Mouse (Mus musculus) ZHBTc4 (cell line): Measurements from ENCODE around the gene Shh.
A peak's percentile ranks its signal among the peaks of the same experiment; 100 is the strongest.

Source experiments
- DNase-seq: peaks from one replicate; pipeline ENCODE4 v3.0.0-alpha.2; 2011; ENCODE audit warnings: low read depth, low spot score

The Shh gene

GRCm38 (mm10) chr5:28459456-28460225 is 7.4 kb downstream of the Shh start:
- peak; percentile 54 for DNase-seq

DNA sequence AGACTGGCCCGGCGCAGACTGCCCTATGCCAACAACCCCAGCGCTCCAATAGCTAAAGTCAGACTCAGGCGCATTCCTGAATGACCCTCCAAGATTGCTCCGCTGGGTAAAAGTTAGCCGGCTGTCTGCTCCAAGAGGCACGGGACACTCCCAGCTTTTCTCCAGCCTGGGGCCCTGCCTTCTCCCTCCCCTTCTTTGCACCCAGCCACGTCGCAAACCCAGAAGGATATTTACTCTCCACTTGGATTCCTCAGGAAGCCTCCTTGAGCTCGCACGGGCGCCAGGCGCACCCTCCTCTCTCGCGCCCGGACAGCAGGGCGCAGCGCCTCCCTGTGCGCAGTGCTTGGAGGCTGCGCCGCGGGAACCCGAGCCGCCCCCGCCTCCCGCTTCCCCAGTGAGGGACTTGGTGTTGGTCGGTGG is 8.2 kb downstream of the Shh start:
- peak; percentile 79 for DNase-seq

DNA sequence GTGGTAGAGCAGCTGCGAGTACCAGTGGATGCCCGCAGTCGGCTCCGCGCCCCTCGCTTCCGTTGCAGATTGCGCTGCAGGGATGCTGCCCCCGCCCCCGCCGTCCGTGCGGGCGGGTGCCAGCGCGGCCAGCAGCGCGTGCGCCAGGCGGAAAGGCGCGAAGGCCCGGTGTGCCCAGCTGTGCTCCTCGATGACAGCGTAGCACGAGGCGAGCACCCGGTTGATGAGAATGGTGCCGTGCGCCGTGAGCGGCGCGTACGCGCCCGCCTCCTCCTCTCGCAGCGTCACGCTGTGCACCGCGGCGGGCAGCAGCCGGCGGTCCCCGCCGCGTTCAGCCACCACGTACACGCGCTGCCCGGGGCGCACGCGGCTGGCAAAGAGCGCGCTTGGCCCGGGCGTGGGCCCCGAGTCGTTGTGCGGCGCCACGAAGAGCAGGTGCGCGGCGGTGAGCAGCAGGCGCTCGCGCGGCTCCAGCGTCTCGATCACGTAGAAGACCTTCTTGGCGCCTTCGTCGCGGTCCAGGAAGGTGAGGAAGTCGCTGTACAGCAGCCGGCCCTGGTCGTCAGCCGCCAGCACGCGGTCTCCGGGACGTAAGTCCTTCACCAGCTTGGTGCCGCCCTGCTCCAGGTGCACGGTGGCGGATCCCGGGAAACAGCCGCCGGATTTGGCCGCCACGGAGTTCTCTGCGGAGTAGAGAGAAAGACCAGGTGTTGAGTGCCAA is 9.0 kb downstream of the Shh start:
- DNase-seq = peak; percentile 78

GRCm38 (mm10) chr5:28456366-28456765 is 10.7 kb downstream of the Shh start:
- no peak for DNase-seq

DNA sequence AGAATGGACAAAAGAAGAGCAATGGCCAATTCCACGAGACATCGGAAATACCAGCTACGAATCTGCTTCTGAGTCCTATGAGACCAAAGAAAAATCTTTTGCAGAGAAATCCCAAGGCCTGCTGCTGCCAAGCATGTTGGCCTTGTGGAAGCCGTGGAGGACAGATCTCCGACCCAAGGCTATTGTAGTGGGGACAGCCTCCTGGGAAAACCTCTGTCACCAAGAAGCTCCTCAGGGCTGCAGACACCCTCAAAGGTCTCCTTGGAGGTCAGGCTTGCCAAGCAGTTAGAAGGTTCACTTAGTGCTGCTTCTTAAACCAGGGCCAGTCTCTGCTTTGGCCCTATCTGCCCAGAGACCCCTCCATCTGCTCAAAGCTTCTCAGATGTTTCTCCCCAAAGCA is 11.3 kb downstream of the Shh start:
- DNase-seq = no peak

GRCm38 (mm10) chr5:28454546-28454945 is 12.5 kb downstream of the Shh start:
- no peak for DNase-seq

DNA sequence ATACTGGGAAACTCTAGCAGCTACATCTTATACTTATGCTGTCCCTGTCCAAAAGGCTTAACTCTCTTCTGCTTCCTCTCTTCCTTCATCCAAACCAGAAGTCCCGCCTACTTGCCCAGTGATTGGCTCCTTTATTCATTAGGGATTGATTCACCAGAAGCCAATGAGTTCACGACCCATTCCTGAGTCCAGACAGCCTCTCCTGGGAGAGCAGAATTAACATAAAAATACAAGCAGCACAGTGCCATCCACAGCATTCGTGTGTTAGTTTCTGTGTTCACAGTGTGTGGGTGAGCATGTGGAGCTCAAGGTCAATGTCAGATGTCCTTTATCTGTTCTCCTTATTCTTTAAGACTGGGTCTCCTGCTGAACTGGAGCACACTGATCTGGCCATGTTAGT is 13.5 kb downstream of the Shh start:
- peak; percentile 84 for DNase-seq

- no peak for DNase-seq
These were observed 14.0 kb downstream of the Shh start for GRCm38 (mm10) chr5:28453086-28453485.

- peak; percentile 84 for DNase-seq
These were observed 15.9 kb downstream of the Shh start for GRCm38 (mm10) chr5:28451053-28451638.

- no peak for DNase-seq
These were observed 16.7 kb downstream of the Shh start for GRCm38 (mm10) chr5:28450126-28450890.

- DNase-seq = no peak
These were observed 41.1 kb downstream of the Shh start for GRCm38 (mm10) chr5:28425926-28426325.

GRCm38 (mm10) chr5:28423781-28424180 is 43.3 kb downstream of the Shh start:
- DNase-seq = no peak

DNA sequence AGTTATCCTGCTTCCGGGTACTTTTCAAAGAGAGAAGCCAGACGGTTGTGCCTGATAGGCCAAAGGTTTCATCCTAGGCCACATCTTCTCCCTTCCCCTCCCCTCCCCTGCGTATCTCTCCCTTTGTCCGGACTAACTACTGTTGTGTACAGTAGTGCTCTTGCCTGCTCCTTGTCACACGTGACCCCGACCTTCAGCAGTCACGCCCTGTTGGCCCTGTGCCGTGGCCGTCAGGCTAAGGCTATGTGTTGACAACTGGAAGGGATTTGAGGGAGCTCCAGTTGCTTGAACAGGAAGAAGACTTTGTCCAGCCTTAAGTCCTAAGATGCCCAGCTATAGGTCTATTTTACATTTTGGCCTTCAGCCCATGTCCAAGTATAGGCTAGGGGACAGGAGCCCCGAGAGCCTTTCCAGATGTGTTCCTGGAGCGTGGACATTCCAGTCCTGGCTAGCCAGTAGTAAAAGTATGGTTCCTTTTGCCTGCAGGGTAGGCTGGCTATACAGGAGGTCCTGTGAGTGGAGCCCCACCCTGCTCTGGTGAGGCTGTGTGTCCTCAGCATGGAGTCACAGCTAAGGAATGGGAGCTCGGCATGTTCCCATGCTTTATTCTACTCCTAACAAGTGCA is 47.3 kb downstream of the Shh start:
- peak; percentile 79 for DNase-seq

DNA sequence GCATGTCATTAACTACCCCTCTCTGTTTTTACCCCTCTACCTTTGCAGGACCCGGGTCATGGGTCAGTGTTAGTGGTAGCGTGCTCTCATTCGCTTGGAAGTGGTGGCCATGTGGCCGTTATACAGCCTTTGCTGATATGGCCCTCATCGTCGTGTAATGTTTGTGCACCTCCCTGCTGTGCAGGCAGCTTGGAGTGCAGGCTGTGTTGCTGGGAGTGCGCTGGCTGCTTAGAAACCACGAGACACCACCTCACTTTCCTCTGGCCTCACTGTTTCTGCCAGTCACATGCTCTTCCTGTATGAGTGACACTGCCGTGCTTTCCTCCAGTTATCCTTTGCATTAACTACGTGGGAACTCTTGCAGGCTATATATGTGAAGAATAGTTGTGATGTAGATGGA is 48.3 kb downstream of the Shh start:
- DNase-seq = no peak

DNA sequence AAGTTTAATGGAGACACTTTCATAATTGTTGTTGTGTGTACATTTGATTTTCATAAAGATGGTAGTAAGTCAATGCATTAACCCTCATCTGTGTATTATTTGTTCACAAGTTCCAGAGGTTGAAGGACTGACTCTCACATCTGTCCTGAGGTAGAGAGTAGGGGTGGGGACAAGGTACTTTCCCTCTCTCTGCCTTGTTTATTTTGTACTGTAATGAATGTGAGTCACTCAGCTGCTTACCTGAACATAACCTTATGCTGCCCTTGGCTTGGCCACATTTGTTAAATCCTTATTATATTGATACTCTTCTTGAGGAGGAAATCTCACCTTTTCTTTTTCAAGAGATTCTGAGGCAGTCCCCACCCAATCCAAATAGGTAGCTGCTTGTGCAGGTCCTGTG is 51.0 kb downstream of the Shh start:
- DNase-seq = no peak

DNA sequence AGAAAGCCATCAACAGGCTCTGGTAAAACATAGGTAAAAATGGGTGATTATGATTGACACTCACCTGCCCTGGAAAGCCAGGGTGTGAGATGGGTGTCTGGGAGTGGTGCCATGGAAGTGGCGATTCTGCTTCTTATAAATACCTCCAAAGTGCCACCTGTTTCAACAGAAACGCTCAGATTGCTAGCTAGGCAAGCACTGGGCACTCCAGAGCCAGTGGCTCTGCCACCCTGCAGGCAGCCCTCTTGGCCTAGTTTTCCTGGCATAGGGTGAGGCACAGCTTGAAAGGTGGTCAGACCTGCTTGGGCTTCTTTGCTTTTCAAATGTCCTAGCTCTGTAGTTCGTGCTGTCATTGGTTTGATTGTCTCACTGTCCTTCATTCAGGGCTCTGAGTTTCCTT is 53.0 kb downstream of the Shh start:
- DNase-seq = no peak

DNA sequence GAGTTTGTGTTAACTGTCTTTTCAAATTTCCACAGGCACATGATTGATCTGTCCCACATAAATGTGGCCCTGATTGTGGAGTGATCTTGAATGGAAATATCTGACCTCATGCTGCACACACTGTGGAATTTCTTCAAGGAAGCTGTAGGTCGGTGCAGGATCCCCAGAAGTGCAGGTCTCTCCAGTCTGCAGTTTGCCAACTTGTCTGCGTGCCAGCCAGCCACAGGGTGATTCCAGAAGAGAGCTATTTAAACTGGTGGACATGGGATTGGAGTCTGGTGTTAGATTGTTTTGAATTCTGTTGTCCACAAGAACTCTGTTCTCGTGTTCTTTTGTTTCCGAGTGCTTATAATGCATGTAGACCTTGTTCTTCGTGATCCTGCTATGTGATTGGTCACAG is 53.5 kb downstream of the Shh start:
- DNase-seq = no peak

DNA sequence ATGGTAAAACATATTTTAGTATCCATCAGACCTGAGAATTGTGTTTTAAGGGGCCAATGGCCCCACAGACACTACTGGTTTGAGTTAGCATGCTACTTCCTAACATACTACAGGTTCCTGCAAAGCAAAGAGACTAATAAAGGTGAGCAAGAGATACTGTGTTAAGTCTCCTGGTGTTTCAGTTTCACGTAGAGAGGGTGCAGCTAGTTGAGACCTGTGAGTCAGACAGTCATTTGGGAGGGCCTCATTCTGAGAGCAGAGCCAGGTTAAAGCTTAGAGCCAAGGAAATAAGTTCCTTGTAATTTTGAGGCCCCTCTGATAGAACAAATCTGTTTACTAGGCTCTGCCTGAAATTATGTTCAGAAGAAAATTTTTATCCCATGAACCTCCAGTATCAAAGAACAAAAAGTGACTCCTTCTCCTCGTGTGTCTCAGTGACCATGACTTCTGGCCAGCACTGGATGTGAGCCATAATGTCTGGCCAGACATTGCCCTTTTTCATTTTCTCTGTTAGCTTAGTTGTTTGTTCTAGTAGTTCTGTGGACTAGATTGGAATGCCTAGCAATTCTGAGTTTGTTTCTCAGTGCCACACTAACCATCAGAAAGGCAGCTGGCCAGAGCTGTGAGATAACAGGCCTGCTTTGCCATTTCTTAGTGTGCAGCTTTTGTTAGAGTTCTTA is 54.9 kb downstream of the Shh start:
- DNase-seq = no peak
